Mouse (Mus musculus): ENCODE measurements around the gene Bbs1.
"Not testable (repeated sequence)": the region's sequence is repeated elsewhere in the genome, so short reads cannot be mapped to it uniquely, and the experiment has no call there.

Gene Bbs1

GRCm38 (mm10) chr19:4879324-4879703, 27.1 kb downstream of the Bbs1 start:
- no peak for DNase-seq

- peak; percentile 95 to 96 for DNase-seq
These were observed 27.8 kb downstream of the Bbs1 start, which contains the start of gene Zdhhc24 for GRCm38 (mm10) chr19:4878405-4879323. TSS of gene Zdhhc24 (plus strand) at chr19:4878668.

GRCm38 (mm10) chr19:4877785-4878184, 28.6 kb downstream of the Bbs1 start, which contains the start of gene Actn3:
TSS of gene Actn3 (minus strand) at chr19:4877909.
- DNase-seq = peak; percentile 30 to 51

GRCm38 (mm10) chr19:4876755-4877154, 29.7 kb downstream of the Bbs1 start:
- DNase-seq = no peak

GRCm38 (mm10) chr19:4876241-4876640, 30.2 kb downstream of the Bbs1 start:
- no peak for DNase-seq

GRCm38 (mm10) chr19:4874613-4875012, 31.8 kb downstream of the Bbs1 start:
- not testable (repeated sequence) for DNase-seq

- DNase-seq = peak; percentile 39 to 44
These were observed 41.3 kb downstream of the Bbs1 start for GRCm38 (mm10) chr19:4865147-4865546.

- no peak for DNase-seq
These were observed 43.4 kb downstream of the Bbs1 start for GRCm38 (mm10) chr19:4863048-4863447.

- no peak for DNase-seq
These were observed 47.3 kb downstream of the Bbs1 start for GRCm38 (mm10) chr19:4859081-4859480.

- no peak for DNase-seq
These were observed 50.5 kb downstream of the Bbs1 start for GRCm38 (mm10) chr19:4855951-4856350.

GRCm38 (mm10) chr19:4855470-4855820, 51.0 kb downstream of the Bbs1 start:
- DNase-seq = no peak

- peak; percentile 90 to 91 for DNase-seq
These were observed 51.6 kb downstream of the Bbs1 start, which contains the start of gene Ctsf for GRCm38 (mm10) chr19:4854552-4855469. TSS of gene Ctsf (plus strand) at chr19:4855130.

GRCm38 (mm10) chr19:4850281-4850680, 56.1 kb downstream of the Bbs1 start:
- DNase-seq = no peak

GRCm38 (mm10) chr19:4849800-4850199, 56.6 kb downstream of the Bbs1 start:
- DNase-seq = no peak

- DNase-seq = peak; percentile 29 to 53
These were observed 58.9 kb downstream of the Bbs1 start for GRCm38 (mm10) chr19:4847490-4847889.

- no peak for DNase-seq
These were observed 60.6 kb downstream of the Bbs1 start for GRCm38 (mm10) chr19:4845846-4846245.

- no peak for DNase-seq
These were observed 63.8 kb downstream of the Bbs1 start for GRCm38 (mm10) chr19:4842611-4843010.

- DNase-seq = no peak
These were observed 65.6 kb downstream of the Bbs1 start for GRCm38 (mm10) chr19:4840848-4841247.

GRCm38 (mm10) chr19:4839149-4839548, 67.3 kb downstream of the Bbs1 start, which contains the start of the genes Ccs and Ccdc87:
TSS of gene Ccs (minus strand) at chr19:4839332.
TSS of gene Ccdc87 (plus strand) at chr19:4839366.
- DNase-seq = peak; percentile 98

GRCm38 (mm10) chr19:4838526-4839140, 67.8 kb downstream of the Bbs1 start:
- DNase-seq = no peak

- no peak for DNase-seq
These were observed 69.4 kb downstream of the Bbs1 start for GRCm38 (mm10) chr19:4837049-4837448.

All from lung, adult 18-20 months (tissue).